Mouse (Mus musculus) liver, embryonic 14.5 days (tissue): Measurements from ENCODE around the gene Eif4a1.

ENCODE experiments used
- CTCF ChIP-seq: IDR thresholded peaks from 2 replicates; pipeline ENCODE4 v1.5.1; 2016; ENCODE audit warnings: antibody characterized with exemption, low read depth, control low read depth
- EP300 ChIP-seq: IDR thresholded peaks from 2 replicates; pipeline ENCODE4 v1.6.1; 2016; ENCODE audit warnings: antibody characterized with exemption, low read depth

GRCm38 (mm10) chr11:69718661-69719060 is 46.4 kb upstream of the Eif4a1 start:
- no peak for TF ChIP-seq CTCF
- peak; percentile 62 for TF ChIP-seq EP300
